Mouse (Mus musculus) ES-Bruce4 (cell line): Measurements from ENCODE around the gene Dhx58.

ENCODE experiments used
- CTCF ChIP-seq: IDR thresholded peaks from one replicate; pipeline ENCODE4 v1.8.1; 2011; ENCODE audit warnings: low read depth, low read length
- EP300 ChIP-seq: IDR thresholded peaks from 2 replicates; pipeline ENCODE4 v1.6.1; 2011; ENCODE audit warnings: low read depth, low read length; ENCODE audit not compliant: insufficient read depth

GRCm38 (mm10) chr11:100741348-100741747 is 37.3 kb upstream of the Dhx58 start:
- TF ChIP-seq CTCF (no peak), EP300 (no peak)
